Mouse (Mus musculus): Measurements from ENCODE around the gene Ciz1. TPM values are rescaled to one million over a fixed set of nuclear protein-coding genes. Genes with fewer than 3 reads are reported as not detected.
A peak's percentile ranks its signal among the peaks of the same experiment; 100 is the strongest.

The Ciz1 gene
- polyA plus RNA-seq, 2 experiments: 13.1 to 40.3 TPM

GRCm38 (mm10) chr2:32348311-32348710, 3.8 kb upstream of the Ciz1 start:
- no peak overlapping the region for H3K9ac ChIP-seq (replicated peaks)
- H3K36me3 ChIP-seq (replicated peaks; ENCODE audit: control insufficient read depth, insufficient read depth, low read depth): no peaks in the 10 kb centered on the region
- WGBS (ENCODE audit: insufficient replicate concordance): 73% methylated on average over 11 of the region's 11 CpGs
- DNase-seq (ENCODE audit: low read depth in 3 of 3, low spot score in 3 of 3) (no peak), ATAC-seq (ENCODE audit: insufficient read depth) (no peak)
- H3K9me3 ChIP-seq (ENCODE audit: control insufficient read depth, low read length): no peaks in the 10 kb centered on the region
- no peak overlapping the region for H3K27ac ChIP-seq
- TF ChIP-seq EP300 (IDR thresholded peaks at IDR 0.05; ENCODE audit: low read depth) (no peak), CTCF (IDR thresholded peaks at IDR 0.05; ENCODE audit: low read depth) (no peak)
- H3K27me3 ChIP-seq (ENCODE audit: control insufficient read depth, insufficient read depth, low read length): peaks cover 22% of the 10 kb centered on the region
- peaks cover 0 to under 1% of the 10 kb centered on the region in 2 experiments; a peak in 1 of 4 replicates for H3K4me1 ChIP-seq (replicated peaks; ENCODE audit: control insufficient read depth in 2 of 2, insufficient read depth in 2 of 2, low read length in 1 of 2)
- H3K4me3 ChIP-seq (ENCODE audit: insufficient read depth in 1 of 2, low read depth in 2 of 2, low read length in 2 of 2): no peak overlapping the region
- H3K4me2 ChIP-seq (ENCODE audit: low read depth): no peak overlapping the region

- H3K4me1 ChIP-seq (replicated peaks; ENCODE audit: control insufficient read depth in 2 of 2, insufficient read depth in 2 of 2, low read length in 1 of 2): peaks cover 2 to 5% of the 10 kb centered on the region in 2 experiments; a peak in 2 of 4 replicates
- H3K27me3 ChIP-seq (ENCODE audit: control insufficient read depth, insufficient read depth, low read length): peaks cover 22% of the 10 kb centered on the region
- H3K9ac ChIP-seq (replicated peaks): no peak overlapping the region
- H3K36me3 ChIP-seq (replicated peaks; ENCODE audit: control insufficient read depth, insufficient read depth, low read depth): no peaks in the 10 kb centered on the region
- no peak for DNase-seq (ENCODE audit: low read depth in 3 of 3, low spot score in 3 of 3)
- no peak overlapping the region for H3K27ac ChIP-seq
- H3K4me2 ChIP-seq (ENCODE audit: low read depth): no peak overlapping the region
- 49% methylated on average over 8 of the region's 8 CpGs for WGBS (ENCODE audit: insufficient replicate concordance)
- ATAC-seq (ENCODE audit: insufficient read depth): no peak
- TF ChIP-seq EP300 (IDR thresholded peaks at IDR 0.05; ENCODE audit: low read depth): no peak
- no peak for TF ChIP-seq CTCF (IDR thresholded peaks at IDR 0.05; ENCODE audit: low read depth)
- no peaks in the 10 kb centered on the region for H3K9me3 ChIP-seq (ENCODE audit: control insufficient read depth, low read length)
- H3K4me3 ChIP-seq (ENCODE audit: insufficient read depth in 1 of 2, low read depth in 2 of 2, low read length in 2 of 2): no peak overlapping the region
Measured at GRCm38 (mm10) chr2:32349625-32350255, 2.4 kb upstream of the Ciz1 start.

DNA sequence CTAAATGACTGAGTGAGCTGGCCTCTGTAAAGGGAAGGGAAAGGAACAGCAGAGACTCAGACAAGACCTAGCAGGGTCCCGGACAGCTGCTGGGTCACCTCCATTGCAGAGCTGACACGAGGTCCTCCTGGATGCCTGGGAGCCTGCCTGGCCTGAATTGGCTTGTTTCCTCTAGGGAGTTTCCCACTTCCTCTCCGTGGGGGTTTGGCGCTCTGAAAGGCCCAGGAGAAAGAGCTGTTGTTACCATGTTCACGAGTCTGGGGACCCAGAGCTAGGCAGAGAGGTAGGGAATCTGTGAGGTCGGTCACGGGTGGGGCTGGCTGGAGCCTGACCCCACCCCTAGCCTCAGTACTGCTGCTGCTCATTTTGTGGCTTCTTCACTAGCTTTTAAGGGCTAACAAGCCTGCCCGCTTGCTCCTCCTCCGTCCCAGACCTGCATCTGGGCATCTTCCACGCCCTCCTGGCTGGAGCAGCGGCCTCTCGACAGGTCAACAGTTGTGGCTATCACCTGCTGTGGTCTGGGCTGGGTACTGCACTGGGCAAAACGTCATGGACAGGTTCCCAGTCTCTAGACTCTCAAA, 1.6 kb upstream of the Ciz1 start:
- H3K4me1 ChIP-seq (replicated peaks; ENCODE audit: control insufficient read depth in 2 of 2, insufficient read depth in 2 of 2, low read length in 1 of 2): peaks cover 2 to 5% of the 10 kb centered on the region in 2 experiments; a peak in 2 of 4 replicates
- DNase-seq (ENCODE audit: low read depth in 3 of 3, low spot score in 3 of 3) (no peak), ATAC-seq (ENCODE audit: insufficient read depth) (no peak)
- H3K27ac ChIP-seq: no peak overlapping the region
- no peak for TF ChIP-seq CTCF (IDR thresholded peaks at IDR 0.05; ENCODE audit: low read depth)
- TF ChIP-seq EP300 (IDR thresholded peaks at IDR 0.05; ENCODE audit: low read depth): no peak
- no peaks in the 10 kb centered on the region for H3K36me3 ChIP-seq (replicated peaks; ENCODE audit: control insufficient read depth, insufficient read depth, low read depth)
- no peak overlapping the region for H3K9ac ChIP-seq (replicated peaks)
- no peaks in the 10 kb centered on the region for H3K9me3 ChIP-seq (ENCODE audit: control insufficient read depth, low read length)
- no peak overlapping the region for H3K4me3 ChIP-seq (ENCODE audit: insufficient read depth in 1 of 2, low read depth in 2 of 2, low read length in 2 of 2)
- H3K4me2 ChIP-seq (ENCODE audit: low read depth): no peak overlapping the region
- H3K27me3 ChIP-seq (ENCODE audit: control insufficient read depth, insufficient read depth, low read length): peaks cover 22% of the 10 kb centered on the region
- WGBS (ENCODE audit: insufficient replicate concordance): 32% methylated on average over 13 of the region's 13 CpGs

DNA sequence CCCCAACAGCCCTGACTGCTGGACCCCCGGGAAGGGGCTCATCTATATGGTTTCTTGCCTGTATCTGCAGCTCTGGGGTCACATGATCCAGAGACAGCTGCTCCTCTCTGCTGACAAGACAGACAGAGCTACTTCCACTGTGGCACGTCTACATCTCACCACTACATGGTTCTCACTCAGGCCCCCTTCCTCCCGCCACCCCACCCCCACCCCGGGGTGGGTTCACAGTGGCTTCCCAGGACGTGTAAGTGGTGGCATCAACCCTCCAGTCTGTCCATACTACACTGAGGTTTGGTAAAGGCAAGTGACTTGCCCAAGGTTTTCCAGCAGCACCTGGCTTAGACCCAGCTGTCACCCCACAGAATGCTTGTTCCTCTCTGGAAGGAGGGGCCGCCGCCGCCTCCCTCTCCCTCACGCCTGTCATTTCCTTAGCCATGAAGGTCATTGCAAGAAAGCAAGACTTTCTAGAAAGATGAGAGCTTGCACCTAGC, 611 bp upstream of the Ciz1 start:
- H3K27ac ChIP-seq: no peak overlapping the region
- no peaks in the 10 kb centered on the region for H3K9me3 ChIP-seq (ENCODE audit: control insufficient read depth, low read length)
- TF ChIP-seq CTCF (IDR thresholded peaks at IDR 0.05; ENCODE audit: low read depth): no peak
- TF ChIP-seq EP300 (IDR thresholded peaks at IDR 0.05; ENCODE audit: low read depth): no peak
- no peak overlapping the region for H3K4me3 ChIP-seq (ENCODE audit: insufficient read depth in 1 of 2, low read depth in 2 of 2, low read length in 2 of 2)
- no peaks in the 10 kb centered on the region for H3K36me3 ChIP-seq (replicated peaks; ENCODE audit: control insufficient read depth, insufficient read depth, low read depth)
- DNase-seq (ENCODE audit: low read depth in 3 of 3, low spot score in 3 of 3) (no peak), ATAC-seq (ENCODE audit: insufficient read depth) (no peak)
- peaks cover 2 to 5% of the 10 kb centered on the region in 2 experiments; a peak in 2 of 4 replicates for H3K4me1 ChIP-seq (replicated peaks; ENCODE audit: control insufficient read depth in 2 of 2, insufficient read depth in 2 of 2, low read length in 1 of 2)
- 39% methylated on average over 9 of the region's 9 CpGs for WGBS (ENCODE audit: insufficient replicate concordance)
- peaks cover 22% of the 10 kb centered on the region for H3K27me3 ChIP-seq (ENCODE audit: control insufficient read depth, insufficient read depth, low read length)
- H3K9ac ChIP-seq (replicated peaks): no peak overlapping the region
- no peak overlapping the region for H3K4me2 ChIP-seq (ENCODE audit: low read depth)

DNA sequence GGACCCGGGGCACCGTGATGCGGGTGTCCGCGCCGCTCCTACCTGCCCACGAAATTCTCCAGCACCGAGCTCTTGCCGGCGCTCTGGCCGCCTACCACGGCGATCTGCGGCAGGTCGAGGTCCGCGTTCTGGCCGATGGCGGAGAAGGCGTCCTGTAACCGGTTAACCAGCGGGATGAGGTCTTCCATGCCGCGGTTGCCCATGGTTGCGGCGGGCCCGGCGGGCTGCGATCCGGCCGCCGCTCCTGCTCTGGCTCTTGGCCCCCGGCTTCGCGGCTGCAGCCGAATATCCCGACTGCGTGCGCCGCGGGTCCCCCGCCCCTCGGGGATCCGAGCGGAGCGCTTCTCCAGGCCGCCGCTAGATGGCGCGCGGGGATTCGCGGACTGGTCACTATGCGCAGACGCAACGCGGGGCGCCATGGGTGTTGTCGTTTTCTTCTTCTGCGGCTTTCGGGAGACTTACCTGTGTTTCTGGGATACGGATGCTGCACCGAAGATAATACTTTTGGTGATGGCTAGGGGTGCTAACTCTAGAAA, 948 bp downstream of the Ciz1 start, which contains the start of gene Dnm1:
Dnm1 (minus strand) TSS at position 332 of the 536 bp plus-strand sequence.
- DNase-seq (ENCODE audit: low read depth in 3 of 3, low spot score in 3 of 3): peak; percentile 59 to 61 (median 61)
- H3K9me3 ChIP-seq (ENCODE audit: control insufficient read depth, low read length): no peaks in the 10 kb centered on the region
- peak within 1 kb of the TSS; percentile 20 to 50 for H3K4me3 ChIP-seq (ENCODE audit: insufficient read depth in 1 of 2, low read depth in 2 of 2, low read length in 2 of 2)
- ATAC-seq (ENCODE audit: insufficient read depth): peak; percentile 65; the same call in 1 of the 2 replicates
- peaks cover 2 to 5% of the 10 kb centered on the region in 2 experiments; a peak in 2 of 4 replicates for H3K4me1 ChIP-seq (replicated peaks; ENCODE audit: control insufficient read depth in 2 of 2, insufficient read depth in 2 of 2, low read length in 1 of 2)
- peak within 1 kb of the TSS; percentile 65 for H3K4me2 ChIP-seq (ENCODE audit: low read depth)
- no peak within 1 kb of the TSS for H3K9ac ChIP-seq (replicated peaks)
- H3K27me3 ChIP-seq (ENCODE audit: control insufficient read depth, insufficient read depth, low read length): peaks cover 22% of the 10 kb centered on the region
- TF ChIP-seq CTCF (IDR thresholded peaks at IDR 0.05; ENCODE audit: low read depth) (peak; percentile 92), EP300 (IDR thresholded peaks at IDR 0.05; ENCODE audit: low read depth) (no peak)
- H3K27ac ChIP-seq: no peak within 1 kb of the TSS
- H3K36me3 ChIP-seq (replicated peaks; ENCODE audit: control insufficient read depth, insufficient read depth, low read depth): no peaks in the 10 kb centered on the region
- under 1% methylated on average over 63 of the region's 63 CpGs for WGBS (ENCODE audit: insufficient replicate concordance)
